Mouse (Mus musculus) adrenal gland, adult 8-10 months (tissue): ENCODE data around the gene Olfr960. TPM values are rescaled to one million over a fixed set of nuclear protein-coding genes. Genes with fewer than 3 reads are reported as not detected.

Source experiments
- total RNA-seq, 4 experiments: library from RNA; stranded (reverse); gene quantifications; 2 replicates each; pipeline ENCODE4 v1.2.4; 2022

Gene Olfr960
- total RNA-seq, 4 experiments from 2014 or later: not detected

Other genes with a start within 250 kb of the Olfr960 start
- gene Olfr951, start 234.0 kb upstream of the Olfr960 start, total RNA-seq: not detected
- gene Olfr952, start 194.2 kb upstream of the Olfr960 start, total RNA-seq: not detected
- gene Olfr954, start 164.7 kb upstream of the Olfr960 start, total RNA-seq: not detected
- not detected for gene Olfr955, start 149.4 kb upstream of the Olfr960 start, total RNA-seq
- gene Olfr44, start 127.4 kb upstream of the Olfr960 start, total RNA-seq: not detected
- not detected for gene Olfr957, start 105.6 kb upstream of the Olfr960 start, total RNA-seq
- not detected for gene Olfr958, start 67.3 kb upstream of the Olfr960 start, total RNA-seq
- gene Olfr959, start 45.8 kb upstream of the Olfr960 start, total RNA-seq: not detected
- gene AW551984, start 17.0 kb upstream of the Olfr960 start, total RNA-seq: 10 to 100 TPM; 14.1 to 23.1 (median 19.1) TPM
- gene Olfr148, start 10.7 kb upstream of the Olfr960 start, total RNA-seq: not detected
- gene Olfr961, start 23.7 kb downstream of the Olfr960 start, total RNA-seq: not detected
- gene Olfr963, start 45.8 kb downstream of the Olfr960 start, total RNA-seq: not detected
- gene Olfr149, start 85.7 kb downstream of the Olfr960 start, total RNA-seq: not detected
- gene Olfr965, start 90.0 kb downstream of the Olfr960 start, total RNA-seq: not detected
- gene Olfr150, start 109.6 kb downstream of the Olfr960 start, total RNA-seq: not detected
- not detected for gene Olfr967, start 124.9 kb downstream of the Olfr960 start, total RNA-seq
- not detected for gene Olfr968, start 161.9 kb downstream of the Olfr960 start, total RNA-seq
- not detected for gene Olfr969, start 169.6 kb downstream of the Olfr960 start, total RNA-seq
- gene Olfr970, start 187.5 kb downstream of the Olfr960 start, total RNA-seq: not detected
- not detected for gene Olfr971, start 215.5 kb downstream of the Olfr960 start, total RNA-seq
- gene Olfr972, start 245.0 kb downstream of the Olfr960 start, total RNA-seq: not detected